Mouse (Mus musculus): Measurements from ENCODE around the gene Myo1d.

GRCm38 (mm10) chr11:80623038-80623380, 156.8 kb downstream of the Myo1d start:
- TF ChIP-seq CTCF (IDR thresholded peaks at IDR 0.05; ENCODE audit: low read depth) = no peak
- TF ChIP-seq EP300 (optimal IDR thresholded peaks at IDR 0.05) = no peak
